Mouse (Mus musculus) layer of hippocampus, postnatal 14 days (tissue): Measurements from ENCODE around the gene Tdrkh. TPM values are rescaled to one million over a fixed set of nuclear protein-coding genes. Genes with fewer than 3 reads are reported as not detected.
A peak's percentile ranks its signal among the peaks of the same experiment; 100 is the strongest.

Experiments used
- DNase-seq, 2 experiments: peaks; one replicate each; pipeline ENCODE4 v3.0.0; 2021 to 2022; ENCODE audit warnings: low spot score in 2 of 2, mixed read lengths in 1 of 2
- total RNA-seq, 2 experiments: library from RNA; stranded (reverse); gene quantifications; 2 replicates each; pipeline ENCODE4 v1.2.3; 2021

Gene Tdrkh
- total RNA-seq, 2 experiments from 2014 or later = 44.7 to 46.4 TPM

- no peak for DNase-seq
Observed at GRCm38 (mm10) chr3:94457055-94457454, 44.0 kb downstream of the Tdrkh start.

GRCm38 (mm10) chr3:94459834-94460233 lies 46.8 kb downstream of the Tdrkh start:
- DNase-seq = no peak

DNA sequence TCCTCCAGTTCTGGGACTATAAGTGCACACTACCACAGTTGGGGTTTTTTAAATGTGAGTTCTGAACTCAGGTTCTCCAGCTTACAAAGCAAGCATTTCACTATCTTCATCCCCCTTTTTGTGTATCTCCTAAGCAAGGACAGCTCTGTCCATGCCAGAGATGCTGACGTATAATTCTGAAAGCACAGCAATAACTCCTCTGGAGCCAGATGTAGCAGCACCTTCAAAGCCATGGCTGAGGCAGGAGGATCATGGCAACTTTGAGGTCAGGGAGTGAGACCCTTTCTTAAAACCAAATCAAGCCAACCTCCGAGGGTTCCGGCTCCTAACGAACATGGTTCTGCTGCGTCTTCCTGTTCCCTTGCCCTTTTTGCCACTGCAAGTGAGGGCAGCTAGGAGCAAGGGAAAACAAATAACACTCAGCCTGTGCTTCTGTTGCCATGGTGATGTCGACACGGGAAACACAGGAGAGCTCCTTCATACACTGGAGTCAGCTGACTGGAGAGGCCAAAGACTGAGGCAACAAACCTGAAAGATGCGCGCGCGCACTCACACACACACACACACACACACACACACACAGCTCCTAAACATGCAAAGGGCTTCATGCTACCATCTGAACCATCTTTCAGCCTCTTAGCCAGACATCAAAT lies 51.0 kb downstream of the Tdrkh start:
- peak in 1 of 2 experiments; percentile 33 for DNase-seq

- peak; percentile 60 to 84 for DNase-seq
Observed at GRCm38 (mm10) chr3:94465632-94466430, 52.8 kb downstream of the Tdrkh start.

GRCm38 (mm10) chr3:94468931-94469330 lies 55.9 kb downstream of the Tdrkh start:
- DNase-seq = no peak

- no peak for DNase-seq
Observed at GRCm38 (mm10) chr3:94472447-94473114, 59.5 kb downstream of the Tdrkh start.

DNA sequence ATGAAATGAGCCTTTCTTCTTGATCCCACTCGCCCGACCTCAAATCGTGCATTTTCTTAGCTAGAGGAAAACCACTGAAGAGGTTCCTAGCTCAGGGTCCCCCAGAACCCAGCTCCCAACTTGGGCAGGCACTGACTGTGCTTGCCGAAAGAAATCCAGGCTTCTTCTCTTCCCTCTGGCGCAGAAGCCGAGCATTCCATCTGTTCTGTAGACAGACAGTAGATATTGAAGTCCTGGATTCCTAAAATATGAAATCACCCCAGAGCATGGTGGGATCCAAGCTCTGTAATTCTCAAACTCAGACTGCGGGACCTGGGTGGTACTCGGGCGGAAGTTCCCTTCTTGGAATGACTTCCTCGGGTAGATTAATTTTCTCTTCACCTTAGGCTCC lies 60.0 kb downstream of the Tdrkh start:
- DNase-seq = no peak

GRCm38 (mm10) chr3:94473567-94474232 lies 60.6 kb downstream of the Tdrkh start:
- no peak for DNase-seq

- DNase-seq = no peak
Observed at GRCm38 (mm10) chr3:94476301-94477035, 63.4 kb downstream of the Tdrkh start.

GRCm38 (mm10) chr3:94477444-94477843 lies 64.4 kb downstream of the Tdrkh start:
- DNase-seq = no peak

GRCm38 (mm10) chr3:94477981-94478422 lies 64.9 kb downstream of the Tdrkh start, which contains the start of gene Celf3:
Gene Celf3, plus strand, starts transcription at chr3:94478295.
- DNase-seq = peak in 1 of 2 experiments; percentile 91

DNA sequence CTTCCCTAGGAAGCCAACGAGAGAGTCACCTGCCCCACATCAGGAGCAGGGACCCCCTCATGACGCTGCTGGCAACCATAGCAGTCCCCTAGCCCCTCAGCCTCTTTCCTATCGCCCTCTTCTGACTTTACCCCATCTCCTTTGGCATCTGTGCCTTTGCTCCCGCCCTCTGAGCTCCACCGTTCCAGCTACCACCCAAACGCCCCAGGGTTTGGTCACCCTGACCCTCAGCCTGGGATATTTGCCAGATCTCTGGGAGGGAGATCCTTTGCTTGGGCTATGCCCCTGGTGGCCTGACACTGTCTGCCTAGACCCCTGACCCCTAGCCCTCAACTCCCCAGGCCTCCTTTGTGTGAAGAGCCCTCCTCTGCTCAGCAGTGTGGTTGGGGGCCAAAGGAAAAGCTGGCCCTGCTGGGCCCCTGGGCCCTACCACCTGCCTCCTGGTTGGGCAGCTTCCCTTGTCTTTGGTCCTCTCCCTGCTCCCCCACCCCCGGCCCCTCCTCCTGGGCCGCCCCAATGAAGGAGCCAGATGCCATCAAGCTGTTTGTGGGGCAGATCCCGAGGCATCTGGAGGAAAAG lies 65.6 kb downstream of the Tdrkh start:
- no peak for DNase-seq

DNA sequence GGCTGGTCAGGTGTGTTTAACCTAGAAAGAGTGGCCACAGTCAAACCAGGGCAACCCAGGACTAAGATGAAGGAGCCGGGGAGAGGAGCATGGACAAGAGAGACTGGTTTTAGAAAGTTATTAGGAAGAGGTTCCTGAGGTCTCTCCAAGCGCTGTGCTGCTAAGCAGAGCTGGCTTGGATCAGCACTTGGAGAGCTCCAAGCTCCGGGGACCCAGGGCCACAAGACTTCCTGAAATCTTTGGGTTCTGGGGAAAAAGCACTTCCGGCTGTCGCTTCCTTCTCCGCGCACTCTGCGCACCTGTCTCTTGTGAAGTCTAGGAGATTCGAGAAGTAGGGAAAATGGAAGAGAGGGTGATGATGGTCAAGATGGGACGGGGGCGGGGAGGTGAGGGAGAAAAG lies 66.5 kb downstream of the Tdrkh start:
- DNase-seq = no peak

DNA sequence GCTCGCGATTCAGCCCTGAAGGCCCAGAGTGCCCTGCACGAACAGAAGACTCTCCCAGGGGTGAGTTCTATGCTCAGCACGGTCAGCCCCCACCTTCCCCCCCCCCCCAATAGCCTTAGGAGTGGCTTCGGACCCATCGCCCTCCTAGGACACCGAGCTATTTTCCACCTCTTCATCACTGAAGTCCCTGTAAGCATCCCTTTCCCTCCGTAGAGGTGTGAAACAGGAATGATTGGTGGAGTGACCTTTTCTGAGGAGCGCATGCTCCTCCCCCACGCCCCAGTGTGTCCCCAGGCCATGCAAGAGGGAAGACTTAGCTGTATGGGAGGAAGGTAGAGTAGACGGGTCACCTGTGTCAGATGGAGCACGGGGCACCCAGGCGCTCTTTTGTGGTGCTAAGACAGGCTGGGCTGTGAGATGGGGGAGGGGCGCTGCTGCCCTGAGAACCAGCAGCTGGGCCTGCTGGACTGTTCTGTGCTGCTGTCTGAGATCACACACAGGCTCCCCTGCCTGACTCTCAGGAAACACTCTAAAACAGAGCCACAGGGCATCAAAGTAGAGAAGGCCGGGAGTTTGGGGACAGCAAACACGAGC lies 67.3 kb downstream of the Tdrkh start, which contains the start of gene Riiad1:
Gene Riiad1, minus strand, starts transcription at position 51 of the 594 bp plus-strand sequence.
- no peak for DNase-seq

DNA sequence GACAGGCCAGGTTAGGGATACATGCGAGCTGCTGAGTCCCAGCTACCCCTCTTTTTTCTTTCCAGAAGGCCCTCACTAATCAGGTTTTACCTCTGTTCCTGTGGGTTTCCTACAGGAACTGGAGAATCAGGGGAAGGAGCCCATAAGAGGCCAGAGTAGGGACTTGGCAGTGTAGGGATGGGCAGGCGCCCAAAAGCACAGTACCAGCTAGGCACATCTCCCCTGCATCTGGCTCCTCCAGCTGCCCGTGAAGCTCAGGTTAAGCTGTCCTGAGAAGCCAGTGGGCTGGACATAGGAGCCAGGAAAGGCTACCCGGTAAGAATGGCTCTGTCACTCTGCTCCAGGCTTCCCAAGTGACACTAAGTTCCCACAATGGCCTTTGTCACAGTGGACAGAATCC lies 68.4 kb downstream of the Tdrkh start:
- no peak for DNase-seq

GRCm38 (mm10) chr3:94482764-94483385 lies 69.8 kb downstream of the Tdrkh start:
- DNase-seq = no peak

DNA sequence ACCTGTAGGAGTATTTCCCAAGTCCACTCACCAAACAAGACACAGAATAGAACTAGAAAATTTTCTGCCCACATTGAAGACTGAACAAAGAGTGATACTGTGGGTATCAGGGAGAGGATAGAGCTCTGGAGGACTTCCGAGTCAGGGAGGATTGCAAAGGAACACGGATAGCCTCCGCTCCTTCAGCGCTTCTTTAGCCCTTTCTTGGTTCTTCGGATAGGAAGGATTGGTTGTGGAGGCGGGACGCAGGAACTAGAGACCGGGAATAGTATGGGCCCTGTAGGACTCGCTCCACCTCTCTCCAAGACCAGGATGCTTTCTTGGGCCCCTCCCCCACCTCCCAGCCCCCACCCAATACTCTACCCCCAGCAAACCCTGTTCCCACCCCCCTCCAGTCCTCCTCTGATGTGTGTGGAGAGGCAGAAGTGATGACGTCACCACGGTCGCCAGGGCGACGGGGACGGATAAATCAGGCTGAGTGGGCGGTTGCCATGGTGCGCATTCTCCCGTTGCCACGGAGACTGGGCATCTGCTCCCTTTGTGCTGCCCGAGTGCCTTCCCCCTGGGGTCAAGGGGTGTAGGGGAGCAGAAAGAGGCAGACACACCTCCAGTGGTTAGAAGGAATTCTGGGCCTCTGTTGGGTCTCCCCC lies 70.8 kb downstream of the Tdrkh start:
- peak; percentile 93 to 97 for DNase-seq
